Mouse (Mus musculus) megakaryocyte, adult 5-6 weeks (primary cell): ENCODE results near the gene Cir1. TPM values are rescaled to one million over a fixed set of nuclear protein-coding genes. Genes with fewer than 3 reads are reported as not detected.

ENCODE experiments used
- ATAC-seq: 2 replicates; pipeline ENCODE4 v1.8.0; 2016; ENCODE audit warnings: mild to moderate bottlenecking, inconsistent platforms; ENCODE audit not compliant: poor library complexity, severe bottlenecking
- total RNA-seq, 2 experiments: library from RNA; stranded (forward) in 1 of 2; stranded (reverse) in 1 of 2; fragments of 153-499, 151-499 nt in 1 of 2; fragments of 221-1000, 200-1000 nt in 1 of 2; gene quantifications; 2 replicates each; pipeline versions ENCODE4 v1.2.3 to v1.2.4; 2015 to 2017

The Cir1 gene
- total RNA-seq, 2 experiments from 2014 or later = 13.6 to 15.2 TPM

GRCm38 (mm10) chr2:73302722-73303121, 9.8 kb downstream of the Cir1 start:
- no peak for ATAC-seq

DNA sequence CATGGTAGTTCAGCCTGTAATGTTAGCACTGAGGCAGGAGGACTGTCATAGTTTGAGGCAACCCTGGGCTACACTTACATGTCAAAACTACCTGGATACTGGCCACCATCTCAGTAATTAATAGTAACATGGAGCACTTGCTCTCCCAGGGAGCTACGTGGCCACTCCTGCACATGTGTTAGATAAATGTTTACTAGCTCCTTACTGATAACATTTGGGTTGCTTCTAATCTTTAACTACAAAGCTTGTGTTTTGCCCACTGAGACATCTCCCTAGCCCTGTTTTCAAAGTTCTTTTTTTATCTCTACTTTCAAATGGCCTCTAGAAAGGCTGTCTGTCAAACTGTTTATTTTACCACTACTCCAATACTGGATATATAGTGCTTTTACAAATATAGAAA, 10.5 kb downstream of the Cir1 start:
- no peak for ATAC-seq

DNA sequence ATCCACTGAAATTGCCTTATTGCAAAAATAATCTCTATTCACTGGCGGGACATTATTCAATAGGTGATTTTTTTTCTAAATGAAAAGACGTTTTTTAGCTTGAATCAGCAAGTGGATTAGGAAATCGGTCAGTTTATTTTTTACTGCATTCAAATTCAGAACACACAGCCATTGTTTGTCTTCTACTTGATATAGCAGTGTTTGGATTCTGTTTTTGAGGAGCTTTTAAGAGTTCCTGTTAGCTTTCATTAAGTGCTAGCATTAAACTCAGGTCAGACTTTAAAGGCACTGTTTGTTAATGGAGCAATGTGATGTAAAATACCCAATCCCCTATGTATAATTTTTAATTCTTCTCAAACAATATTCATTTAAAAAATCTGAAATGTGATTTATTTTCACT, 13.7 kb downstream of the Cir1 start:
- no peak for ATAC-seq

GRCm38 (mm10) chr2:73298154-73298553, 14.3 kb downstream of the Cir1 start:
- no peak for ATAC-seq

GRCm38 (mm10) chr2:73295023-73295422, 17.5 kb downstream of the Cir1 start:
- ATAC-seq = no peak

DNA sequence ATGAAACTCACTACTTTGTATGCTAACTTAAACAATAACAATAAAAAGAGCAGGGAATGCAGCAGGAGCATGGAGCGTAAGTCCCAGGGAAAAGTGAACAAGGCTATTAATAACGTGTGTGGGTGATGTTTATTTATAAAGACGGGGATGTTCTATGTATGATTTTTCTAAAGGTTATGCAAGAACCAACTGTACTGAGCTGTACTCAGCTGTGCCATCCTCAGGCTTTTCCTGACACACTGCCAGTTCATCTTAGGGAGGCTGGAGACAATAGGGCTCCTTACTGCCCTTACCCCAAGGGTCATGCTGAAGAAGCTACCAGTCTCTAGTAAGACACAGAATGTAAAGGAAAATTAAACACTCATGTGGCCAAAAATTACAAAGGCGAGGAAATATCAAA, 21.4 kb downstream of the Cir1 start:
- ATAC-seq = no peak

GRCm38 (mm10) chr2:73285630-73286029, 26.9 kb downstream of the Cir1 start:
- no peak for ATAC-seq

GRCm38 (mm10) chr2:73281707-73282106, 30.8 kb downstream of the Cir1 start:
- ATAC-seq = no peak

GRCm38 (mm10) chr2:73281048-73281661, 31.3 kb downstream of the Cir1 start:
- no peak for ATAC-seq

- ATAC-seq = no peak
These were observed 32.0 kb downstream of the Cir1 start for GRCm38 (mm10) chr2:73280356-73281047.

DNA sequence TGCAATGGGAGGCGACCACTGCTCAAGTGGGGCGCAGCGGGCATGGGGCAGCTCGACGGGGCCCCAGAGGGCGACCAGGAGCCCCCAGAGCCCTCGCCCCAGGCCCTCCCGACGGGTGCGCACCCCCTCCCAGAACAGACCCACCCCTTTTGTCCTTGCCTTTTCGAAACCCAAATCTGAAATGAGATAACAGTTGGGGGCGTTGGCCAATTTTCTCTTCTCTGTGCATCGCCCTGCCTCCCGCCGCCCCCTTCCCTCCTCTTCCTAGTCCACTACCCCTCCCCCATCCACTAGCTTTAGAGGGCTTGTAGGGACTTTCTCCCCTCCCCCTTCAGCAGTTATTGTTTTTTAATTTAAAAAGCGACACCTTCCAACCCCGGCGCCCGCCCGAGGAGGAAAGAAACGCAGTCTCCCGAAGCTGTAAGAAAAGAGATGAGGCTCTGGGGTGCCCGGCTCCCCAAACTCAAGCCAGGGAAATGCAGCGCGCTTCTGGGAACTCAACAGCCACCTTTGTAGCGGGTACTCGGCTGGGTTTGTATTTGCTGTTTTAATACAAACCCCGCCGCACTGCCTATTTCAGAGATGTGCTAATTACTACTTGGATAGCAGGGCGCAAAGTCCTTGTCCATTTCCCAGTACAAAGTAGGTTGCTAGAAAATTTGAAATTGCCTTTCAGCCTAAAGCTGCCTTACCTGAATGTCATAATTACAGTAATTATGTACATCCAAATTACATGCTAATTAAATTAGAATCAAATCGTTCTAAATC, 33.0 kb downstream of the Cir1 start:
- no peak for ATAC-seq

DNA sequence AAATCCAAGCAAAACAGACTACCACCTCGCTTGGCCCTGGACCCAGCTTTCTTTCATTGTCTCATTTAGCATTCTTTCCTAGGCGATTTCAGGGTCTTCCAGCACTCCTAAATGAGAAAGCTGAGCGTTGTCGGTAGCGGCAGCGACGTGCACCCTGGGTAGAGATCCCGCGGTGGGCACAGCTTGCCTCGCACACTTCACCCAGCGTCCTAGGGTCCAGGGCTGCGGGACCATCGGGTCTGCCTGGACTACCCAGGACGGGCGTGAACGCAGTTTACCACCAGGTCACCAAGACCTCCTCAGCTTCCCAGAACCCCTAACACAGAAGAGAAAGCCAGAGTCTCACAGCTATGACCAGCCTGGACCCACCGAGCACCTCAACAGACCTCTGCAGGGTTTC, 33.6 kb downstream of the Cir1 start:
- no peak for ATAC-seq

- peak; percentile 85 for ATAC-seq
These were observed 34.2 kb downstream of the Cir1 start for GRCm38 (mm10) chr2:73278131-73278854.

DNA sequence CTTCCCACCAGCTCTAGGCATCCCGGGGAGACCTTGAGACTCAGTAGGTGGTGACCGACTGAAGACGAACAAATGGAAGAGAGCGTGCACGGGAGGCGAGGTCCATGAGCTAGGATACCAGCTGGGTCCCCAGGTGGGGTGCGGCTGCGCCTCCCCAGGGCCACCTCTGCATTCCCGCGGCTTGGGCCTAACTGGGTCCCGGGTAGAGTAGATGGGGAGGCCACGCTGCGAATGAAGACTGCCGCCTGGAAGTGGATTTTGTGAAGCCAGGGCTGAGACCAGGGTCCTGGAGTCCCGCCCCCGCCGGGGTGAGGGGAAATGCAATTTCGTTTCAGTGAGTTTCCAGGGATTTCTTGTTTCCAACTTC, 34.8 kb downstream of the Cir1 start:
- ATAC-seq = no peak

DNA sequence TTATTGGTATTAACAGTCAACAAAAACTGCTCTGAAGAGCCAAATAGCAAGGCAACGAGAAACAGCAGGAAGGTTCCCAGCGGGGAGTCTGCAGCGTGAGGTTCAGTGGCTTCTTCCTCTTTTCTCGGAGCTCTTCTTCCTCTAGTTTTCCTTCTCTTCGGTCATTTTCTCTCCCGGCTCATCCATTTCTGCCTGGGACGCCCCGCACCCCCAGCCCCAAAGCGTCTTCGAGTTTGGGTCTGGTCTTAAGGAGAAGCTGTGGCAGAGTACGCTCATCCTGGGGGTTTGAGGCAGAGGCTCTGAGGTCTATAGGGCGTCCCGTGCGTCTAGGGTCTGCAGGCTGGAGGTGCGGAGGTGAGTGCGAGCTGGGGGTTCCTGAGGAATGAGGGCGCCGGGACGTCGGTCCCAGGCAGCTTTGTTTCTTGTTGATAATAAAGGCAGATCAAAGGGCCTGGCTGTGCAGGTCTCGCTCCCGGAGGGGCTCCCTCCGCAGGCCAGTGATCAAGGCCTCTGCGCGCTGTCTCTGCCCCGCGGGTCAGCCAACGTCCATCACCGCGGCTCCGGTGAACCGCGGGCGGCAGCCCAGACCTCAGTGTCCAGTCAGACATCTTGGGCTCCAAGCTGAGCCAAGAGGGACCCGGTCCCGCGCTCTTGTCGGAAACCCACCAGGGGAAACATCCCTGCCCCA, 35.3 kb downstream of the Cir1 start:
- no peak; the same call in 1 of the 2 replicates for ATAC-seq

DNA sequence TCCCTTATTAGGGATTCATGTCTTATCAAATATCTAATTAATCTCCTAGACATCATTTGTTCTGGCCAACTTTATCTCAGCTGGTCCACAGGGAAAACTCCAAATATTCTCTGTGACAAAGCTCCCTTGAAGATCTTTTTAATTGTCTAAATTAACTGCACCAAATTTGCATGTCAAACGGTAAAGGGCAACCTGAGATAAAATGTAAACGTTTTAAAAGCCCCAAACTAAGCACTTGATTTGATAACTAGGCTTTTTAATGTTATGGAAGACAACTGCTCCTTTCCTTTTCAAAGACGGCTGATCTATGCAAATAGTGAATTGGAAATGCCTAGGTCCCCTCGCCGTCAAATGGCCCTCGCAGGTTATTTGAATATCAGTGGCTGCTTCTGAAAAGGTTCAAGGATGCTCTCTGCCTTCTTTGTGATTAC, 36.3 kb downstream of the Cir1 start:
- no peak for ATAC-seq

- no peak for ATAC-seq
These were observed 37.0 kb downstream of the Cir1 start for GRCm38 (mm10) chr2:73275261-73276040.

- ATAC-seq = no peak
These were observed 38.2 kb downstream of the Cir1 start for GRCm38 (mm10) chr2:73274119-73274920.
